Mouse (Mus musculus) midbrain, embryonic 14.5 days (tissue): ENCODE measurements at regions not wholly inside any gene's neighbourhood (a gene's known extent, or its start where the extent isn't known, plus 50 kb on each side); places are given as distances from the start of the nearest gene placed in this dataset.
"Not testable (repeated sequence)": the region's sequence is repeated elsewhere in the genome, so short reads cannot be mapped to it uniquely, and the experiment has no call there.

Experiments used
- ATAC-seq: fragments of 200-750 bp; cut with Nextera tagmentation; 2 replicates; pipeline ENCODE4 v1.8.0; 2017; ENCODE audit warnings: moderate number of reproducible peaks, moderate library complexity; ENCODE audit not compliant: low FRiP score, low TSS enrichment
- DNase-seq: peaks from one replicate; pipeline ENCODE4 v3.0.0-alpha.2; 2015
- H3K27ac ChIP-seq: fragments of 300-500 bp; sonication (generic); replicated peaks from 2 replicates; pipeline ENCODE4 v1.5.1; 2014; ENCODE audit warnings: mild to moderate bottlenecking, low read depth, low read length, moderate library complexity
- H3K27me3 ChIP-seq: fragments of 300-500 bp; sonication (generic); 2 replicates; pipeline ENCODE4 v1.6.1; 2014; ENCODE audit warnings: low read length, control low read depth, mixed read lengths; ENCODE audit not compliant: control insufficient read depth, insufficient read depth
- H3K36me3 ChIP-seq: fragments of 300-500 bp; sonication (generic); 2 replicates; pipeline ENCODE4 v1.6.1; 2014; ENCODE audit warnings: low read length, control low read depth; ENCODE audit not compliant: control insufficient read depth, insufficient read depth
- H3K4me1 ChIP-seq: fragments of 300-500 bp; sonication (generic); 2 replicates; pipeline ENCODE4 v1.6.1; 2014; ENCODE audit warnings: mild to moderate bottlenecking, antibody characterized with exemption, low read length, control low read depth; ENCODE audit not compliant: control insufficient read depth, insufficient read depth
- H3K4me2 ChIP-seq: fragments of 300-500 bp; sonication (generic); 2 replicates; pipeline ENCODE4 v1.6.1; 2014; ENCODE audit warnings: mild to moderate bottlenecking, low read length, moderate library complexity
- H3K4me3 ChIP-seq: fragments of 300-500 bp; sonication (generic); replicated peaks from 2 replicates; pipeline ENCODE4 v1.5.1; 2014; ENCODE audit warnings: low read depth, low read length
- H3K9ac ChIP-seq: fragments of 300-500 bp; sonication (generic); replicated peaks from 2 replicates; pipeline ENCODE4 v1.6.1; 2014; ENCODE audit warnings: mild to moderate bottlenecking, low read length, moderate library complexity
- H3K9me3 ChIP-seq: fragments of 300-500 bp; sonication (generic); 2 replicates; pipeline ENCODE4 v1.6.1; 2016; ENCODE audit warnings: low read length, control low read depth, mixed read lengths; ENCODE audit not compliant: control insufficient read depth
- WGBS: fragments of 180-500 bp; shearing (Covaris S2); extraction: QIAGEN DNeasy Blood & Tissue Kit; methylation state at CpG from one replicate; pipeline ENCODE4 v1.1.7; 2014; 5-methylcytosine and 5-hydroxymethylcytosine counted together

GRCm38 (mm10) chr17:26335551-26335950 is 79.1 kb upstream of the Neurl1b start:
- Histone ChIP-seq H3K9me3 (no peaks in the 10 kb centered on the region), H3K27ac (no peak overlapping the region), H3K9ac (no peak overlapping the region), H3K27me3 (no peaks in the 10 kb centered on the region), H3K36me3 (no peaks in the 10 kb centered on the region), H3K4me3 (no peak overlapping the region), H3K4me1 (no peaks in the 10 kb centered on the region), H3K4me2 (no peak overlapping the region)
- WGBS = 79% methylated on average over 3 of the region's 3 CpGs
- no peak for ATAC-seq
- no peak for DNase-seq

GRCm38 (mm10) chr17:26336011-26336410 is 78.6 kb upstream of the Neurl1b start:
- no peak for DNase-seq

GRCm38 (mm10) chr17:26337106-26337505 is 77.5 kb upstream of the Neurl1b start:
- no peak for ATAC-seq
- H3K4me3 ChIP-seq = no peak overlapping the region
- no peak overlapping the region for H3K4me2 ChIP-seq
- no peaks in the 10 kb centered on the region for H3K4me1 ChIP-seq
- H3K9ac ChIP-seq = no peak overlapping the region
- no peak for DNase-seq
- WGBS = 80% methylated on average over 3 of the region's 3 CpGs
- H3K9me3 ChIP-seq = no peaks in the 10 kb centered on the region
- no peaks in the 10 kb centered on the region for H3K27me3 ChIP-seq
- H3K36me3 ChIP-seq = no peaks in the 10 kb centered on the region
- H3K27ac ChIP-seq = no peak overlapping the region

More at GRCm38 (mm10) chr17:26336011-26336410, 78.6 kb upstream of the Neurl1b start:
- Histone ChIP-seq H3K9me3 (no peaks in the 10 kb centered on the region), H3K4me1 (no peaks in the 10 kb centered on the region), H3K27me3 (no peaks in the 10 kb centered on the region), H3K9ac (no peak overlapping the region), H3K4me3 (no peak overlapping the region), H3K36me3 (no peaks in the 10 kb centered on the region), H3K4me2 (no peak overlapping the region), H3K27ac (no peak overlapping the region)
- 90% methylated on average over 1 of the region's 1 CpGs for WGBS
- ATAC-seq = no peak

GRCm38 (mm10) chr17:26345436-26345835 is 69.2 kb upstream of the Neurl1b start:
- not testable (repeated sequence) for H3K27me3 ChIP-seq, DNase-seq, H3K36me3 ChIP-seq, H3K4me1 ChIP-seq, H3K27ac ChIP-seq, ATAC-seq, H3K4me3 ChIP-seq, H3K9ac ChIP-seq, H3K9me3 ChIP-seq, H3K4me2 ChIP-seq
- 92% methylated on average over 7 of the region's 7 CpGs for WGBS

GRCm38 (mm10) chr17:26348116-26348515 is 66.5 kb upstream of the Neurl1b start:
- Histone ChIP-seq H3K36me3 (no peaks in the 10 kb centered on the region), H3K9ac (no peak overlapping the region), H3K27ac (no peak overlapping the region), H3K4me2 (no peak overlapping the region), H3K4me3 (no peak overlapping the region), H3K9me3 (no peaks in the 10 kb centered on the region), H3K4me1 (no peaks in the 10 kb centered on the region), H3K27me3 (no peaks in the 10 kb centered on the region)
- 93% methylated on average over 5 of the region's 5 CpGs for WGBS
- DNase-seq (no peak), ATAC-seq (no peak)

- 56% methylated on average over 2 of the region's 2 CpGs for WGBS
- DNase-seq (no peak), ATAC-seq (no peak)
- H3K4me1 ChIP-seq = no peaks in the 10 kb centered on the region
- H3K4me3 ChIP-seq = no peak overlapping the region
- H3K9ac ChIP-seq = no peak overlapping the region
- H3K9me3 ChIP-seq = no peaks in the 10 kb centered on the region
- H3K27me3 ChIP-seq = no peaks in the 10 kb centered on the region
- no peaks in the 10 kb centered on the region for H3K36me3 ChIP-seq
- H3K4me2 ChIP-seq = no peak overlapping the region
- H3K27ac ChIP-seq = no peak overlapping the region
These were observed 64.9 kb upstream of the Neurl1b start for GRCm38 (mm10) chr17:26349741-26350140.

- H3K27ac ChIP-seq = no peak overlapping the region
- H3K4me3 ChIP-seq = no peak overlapping the region
- DNase-seq (no peak), ATAC-seq (no peak)
- no peak overlapping the region for H3K4me2 ChIP-seq
- WGBS = 81% methylated on average over 5 of the region's 5 CpGs
- H3K9me3 ChIP-seq = no peaks in the 10 kb centered on the region
- no peaks in the 10 kb centered on the region for H3K4me1 ChIP-seq
- H3K9ac ChIP-seq = no peak overlapping the region
- H3K27me3 ChIP-seq = no peaks in the 10 kb centered on the region
- no peaks in the 10 kb centered on the region for H3K36me3 ChIP-seq
These were observed 64.4 kb upstream of the Neurl1b start for GRCm38 (mm10) chr17:26350216-26350615.

GRCm38 (mm10) chr17:26351991-26352390 is 62.6 kb upstream of the Neurl1b start:
- ATAC-seq (no peak), DNase-seq (no peak)
- no peak overlapping the region for H3K4me2 ChIP-seq
- H3K9me3 ChIP-seq = no peaks in the 10 kb centered on the region
- 82% methylated on average over 7 of the region's 7 CpGs for WGBS
- H3K36me3 ChIP-seq = no peaks in the 10 kb centered on the region
- no peaks in the 10 kb centered on the region for H3K4me1 ChIP-seq
- H3K27me3 ChIP-seq = no peaks in the 10 kb centered on the region
- no peak overlapping the region for H3K9ac ChIP-seq
- H3K4me3 ChIP-seq = no peak overlapping the region
- no peak overlapping the region for H3K27ac ChIP-seq

- ATAC-seq = no peak
- H3K27me3 ChIP-seq = no peaks in the 10 kb centered on the region
These were observed 61.9 kb upstream of the Neurl1b start for GRCm38 (mm10) chr17:26352712-26353111.

More at GRCm38 (mm10) chr17:26352712-26353111, 61.9 kb upstream of the Neurl1b start:
- H3K27ac ChIP-seq = no peak overlapping the region
- H3K4me3 ChIP-seq = no peak overlapping the region
- H3K4me1 ChIP-seq = no peaks in the 10 kb centered on the region
- DNase-seq = no peak
- WGBS = 81% methylated on average over 4 of the region's 4 CpGs
- H3K36me3 ChIP-seq = no peaks in the 10 kb centered on the region
- H3K9ac ChIP-seq = no peak overlapping the region
- H3K9me3 ChIP-seq = no peaks in the 10 kb centered on the region
- no peak overlapping the region for H3K4me2 ChIP-seq
